Comparison of ENCODE assay signal across 14 mouse cellular contexts in genomic region chr12:17227903-17228302, GRCm38 (mm10). TPM values are rescaled to one million over a fixed set of nuclear protein-coding genes. Genes with fewer than 3 reads are reported as not detected.
A peak's percentile ranks its signal among the peaks of the same experiment; 100 is the strongest.
DNase-seq lines count a peak whose midpoint lies in the region; ATAC-seq and TF ChIP-seq lines count a peak whose summit lies in the region.
"Had no signal": no experiment of that assay in that cellular context is flagged by ENCODE, and none has a peak within 500 bp of the region (broad histone marks: within the 10 kb centered on the region; RNA-seq: fewer than 3 reads in every experiment).

No protein-coding gene starts in this region.

- H3K9ac ChIP-seq in midbrain, postnatal 0 days (replicated peaks; ENCODE audit: low read length, poor library complexity, severe bottlenecking), result no peak overlapping the region
- H3K9ac ChIP-seq: liver, postnatal 0 days; neural tube, embryonic 13.5 days had no signal

- no peaks in the 10 kb centered on the region for H3K27me3 ChIP-seq in midbrain, postnatal 0 days (ENCODE audit: insufficient read depth, low read length)

- DNase-seq in R1 (ENCODE audit: low read depth, low spot score), result peak; percentile 16
- peak; percentile 90 for DNase-seq in brain, adult 2 months (ENCODE audit: low read depth, low spot score)
- DNase-seq in layer of hippocampus, adult 9-11 months, result peak; percentile 81
- DNase-seq in midbrain, postnatal 0 days (ENCODE audit: low spot score), result peak; percentile 75
- DNase-seq in yolk sac, embryonic 10.5 days (ENCODE audit: low spot score), result no peak
- no peak for DNase-seq in heart, adult 9 months (ENCODE audit: low spot score in 2 of 2)
- DNase-seq in adrenal gland, postnatal 25 days, result no peak
- DNase-seq: heart, postnatal 4 days; liver, postnatal 0 days; spleen, adult 18-20 months; thymus, postnatal 36 days had no signal

- no peak for TF ChIP-seq CTCF in midbrain, postnatal 0 days (IDR thresholded peaks at IDR 0.05)

- H3K27ac ChIP-seq in midbrain, postnatal 0 days (ENCODE audit: low read depth, low read length), result no peak overlapping the region; the same call in 1 of the 2 replicates
- H3K27ac ChIP-seq: neural tube, embryonic 13.5 days had no signal

- no peaks in the 10 kb centered on the region for H3K36me3 ChIP-seq in midbrain, postnatal 0 days (ENCODE audit: insufficient read depth, low read length)
- H3K36me3 ChIP-seq: neural tube, embryonic 13.5 days had no signal

- no peaks in the 10 kb centered on the region; the same call in 1 of the 2 replicates for H3K4me1 ChIP-seq in midbrain, postnatal 0 days (ENCODE audit: insufficient read depth, low read length)

- peak; percentile 75 for ATAC-seq in midbrain, postnatal 0 days (ENCODE audit: low FRiP score)
- ATAC-seq: liver, postnatal 0 days had no signal

- no peak overlapping the region for H3K4me2 ChIP-seq in midbrain, postnatal 0 days (ENCODE audit: low read depth, low read length, poor library complexity, severe bottlenecking)
- H3K4me2 ChIP-seq: neural tube, embryonic 13.5 days had no signal

- no peak overlapping the region for H3K4me3 ChIP-seq in midbrain, postnatal 0 days (ENCODE audit: low read depth, low read length)
- H3K4me3 ChIP-seq: neural tube, embryonic 13.5 days had no signal

- 53% methylated on average over 4 of the region's 4 CpGs for WGBS in midbrain, postnatal 0 days

- no peaks in the 10 kb centered on the region for H3K9me3 ChIP-seq in midbrain, postnatal 0 days (ENCODE audit: low read length)
- H3K9me3 ChIP-seq: neural tube, embryonic 13.5 days had no signal

RNA-seq across cellular contexts. Expression of gene Pdia6, which starts 38.4 kb away (rescaled TPM):
- total RNA-seq in midbrain, postnatal 0 days (2014; rRNA removed), result 85.4 and 116 TPM in 2 replicates
- 184 and 188 TPM in 2 replicates for polyA plus RNA-seq in midbrain, postnatal 0 days (2015; fragmentation: Nextera tagmentation; extraction: Ambion mirVana)
- 156 TPM in 2 replicates for total RNA-seq in adrenal gland, postnatal 25 days (2021)

RNA-seq across cellular contexts. Expression of gene Kcnf1, which starts 51.2 kb away (rescaled TPM):
- total RNA-seq in midbrain, postnatal 0 days (2014; rRNA removed), result 11.0 and 12.2 TPM in 2 replicates
- 4.7 and 5.1 TPM in 2 replicates for polyA plus RNA-seq in midbrain, postnatal 0 days (2015; fragmentation: Nextera tagmentation; extraction: Ambion mirVana)
- 0.21 and 0.57 TPM in 2 replicates for total RNA-seq in adrenal gland, postnatal 25 days (2021)
- total RNA-seq: granulocyte monocyte progenitor cell, adult 5-6 weeks; megakaryocyte progenitor cell, adult 5-6 weeks had no signal

Comparison
In these comparisons a context has a peak if more than half of its experiments do, and no peak if none do; other contexts are left out.
1. DNase-seq: peak in R1 (single experiment), brain, adult 2 months (single experiment), layer of hippocampus, adult 9-11 months (single experiment) and midbrain, postnatal 0 days (single experiment); none in yolk sac, embryonic 10.5 days (single experiment), heart, adult 9 months (0 of 2) and adrenal gland, postnatal 25 days (single experiment).